Mouse (Mus musculus): ENCODE results near the gene Ppp2r1b.

The Ppp2r1b gene

DNA sequence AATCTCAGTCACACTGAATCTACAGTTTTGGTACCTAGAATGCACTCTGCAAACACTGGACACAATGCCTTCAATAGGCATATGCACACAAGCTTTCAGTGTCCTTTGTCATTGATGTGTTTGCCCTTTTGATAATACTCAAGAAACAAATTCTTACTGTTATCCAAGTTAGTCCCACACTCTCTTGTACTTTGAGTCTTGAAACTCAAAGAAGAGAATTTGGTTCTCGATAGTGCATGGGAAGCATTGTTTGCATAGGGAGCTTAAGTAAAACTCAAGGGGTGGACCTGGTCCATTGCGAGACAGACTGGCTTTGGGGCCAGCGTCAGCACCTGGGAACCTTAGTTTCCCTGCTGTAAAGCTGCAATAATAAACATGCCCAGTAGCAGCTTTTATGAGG, 73.0 kb downstream of the Ppp2r1b start:
- DNase-seq (ENCODE audit: low read depth), result no peak

- DNase-seq (ENCODE audit: low read depth), result no peak
These were observed 74.5 kb downstream of the Ppp2r1b start for GRCm38 (mm10) chr9:50919554-50919953.

DNA sequence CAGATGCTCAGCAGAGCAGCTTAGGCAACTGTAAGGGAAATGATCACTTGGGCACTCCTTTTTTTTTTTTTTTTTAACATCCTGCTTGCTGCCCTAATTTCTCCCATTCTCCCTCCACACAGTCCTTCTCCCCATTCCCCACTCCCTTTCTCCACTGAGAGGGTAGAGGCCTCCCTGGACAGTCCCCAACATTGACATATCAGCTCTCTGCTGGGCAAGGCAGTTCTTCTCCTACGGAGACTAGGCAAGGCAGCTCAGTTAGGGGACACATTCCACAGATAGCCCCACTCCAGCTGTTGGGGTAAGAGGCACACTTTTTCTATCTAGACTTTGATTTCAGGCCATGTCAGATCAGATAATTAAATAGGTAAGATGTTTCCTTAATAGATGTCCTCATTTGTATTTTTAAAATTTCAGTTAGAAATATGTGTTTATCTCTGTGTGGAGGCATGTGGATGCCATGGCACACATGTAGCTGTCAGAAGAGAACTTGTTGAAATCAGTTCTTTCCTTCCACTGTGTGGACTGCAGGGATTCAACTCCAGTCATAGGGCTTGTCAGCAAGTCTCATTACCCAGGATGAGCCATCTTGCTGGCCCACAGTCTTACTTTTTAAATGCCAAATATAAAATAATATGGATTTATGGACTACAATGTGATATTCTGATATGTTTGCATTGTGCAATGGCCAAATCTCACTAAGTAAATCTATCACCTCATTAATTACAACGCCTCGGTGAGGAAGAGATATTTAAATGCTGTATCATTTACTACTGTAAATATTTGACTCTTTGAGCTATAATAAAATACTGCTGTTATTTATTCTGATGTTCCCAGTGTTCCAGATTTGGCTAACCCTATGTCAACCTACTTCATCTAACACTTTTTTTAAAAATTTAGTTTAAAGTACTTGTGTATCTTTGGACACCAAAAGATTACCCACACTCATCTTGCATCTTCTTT, 76.1 kb downstream of the Ppp2r1b start:
- no peak for DNase-seq (ENCODE audit: low read depth)

GRCm38 (mm10) chr9:50922363-50923153, 77.5 kb downstream of the Ppp2r1b start:
- DNase-seq (ENCODE audit: low read depth), result no peak

- DNase-seq (ENCODE audit: low read depth), result no peak
These were observed 79.4 kb downstream of the Ppp2r1b start for GRCm38 (mm10) chr9:50924454-50924853.

- no peak for DNase-seq (ENCODE audit: low read depth)
These were observed 80.7 kb downstream of the Ppp2r1b start for GRCm38 (mm10) chr9:50925801-50926200.

GRCm38 (mm10) chr9:50929986-50930385, 84.9 kb downstream of the Ppp2r1b start:
- DNase-seq (ENCODE audit: low read depth), result no peak

DNA sequence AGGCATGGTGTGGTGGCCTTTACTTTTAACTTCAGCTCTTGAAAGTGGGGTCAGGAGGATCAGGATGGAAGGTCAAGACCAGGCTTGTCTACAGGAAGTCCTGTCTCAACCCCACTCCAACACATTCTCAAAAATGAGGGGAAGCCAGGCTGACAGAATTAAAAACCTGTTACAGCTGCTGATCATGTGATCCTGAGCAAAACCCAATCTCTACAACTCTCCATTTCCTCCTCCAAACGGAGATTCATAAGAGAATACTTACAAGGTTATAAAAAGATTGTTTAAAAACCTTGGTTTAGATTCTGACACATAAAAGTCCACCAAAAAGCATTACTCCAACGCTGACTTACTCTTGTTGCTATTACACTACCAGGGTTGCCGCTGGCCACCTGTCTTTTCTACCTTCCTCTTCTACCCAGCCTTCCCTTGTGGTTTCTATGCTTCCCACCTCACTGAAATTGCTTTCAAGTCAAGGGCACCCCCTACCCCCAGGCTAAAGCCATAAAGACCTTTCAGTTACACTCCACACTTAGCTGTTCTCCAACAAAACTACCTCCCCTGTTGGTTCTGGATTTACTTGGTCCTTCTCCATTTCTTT, 96.8 kb downstream of the Ppp2r1b start:
- DNase-seq (ENCODE audit: low read depth), result no peak

DNA sequence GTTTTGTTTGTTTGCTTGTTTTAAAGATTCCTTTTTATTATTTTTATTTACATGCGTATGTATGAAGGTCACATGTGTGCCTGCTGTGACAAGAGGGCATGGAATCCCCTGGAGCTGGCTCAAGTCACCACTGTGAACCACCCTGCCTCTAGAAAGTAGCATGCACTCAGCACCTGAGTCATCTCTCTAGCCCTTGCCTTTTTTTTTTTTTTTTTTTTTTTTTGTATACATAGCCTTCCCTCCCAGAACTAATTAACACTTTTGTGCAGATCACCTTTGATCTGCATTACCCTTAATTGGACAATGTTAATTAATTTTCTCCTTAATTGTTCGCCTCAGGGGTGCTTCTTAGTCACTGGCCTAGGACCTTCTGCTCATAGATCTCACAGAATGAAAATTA, 97.6 kb downstream of the Ppp2r1b start:
- no peak for DNase-seq (ENCODE audit: low read depth)

All from fibroblast of lung, adult 2 months (primary cell).